Mouse (Mus musculus) gastrocnemius, adult 8-10 months (tissue): Measurements from ENCODE around the gene Pced1b. TPM values are rescaled to one million over a fixed set of nuclear protein-coding genes. Genes with fewer than 3 reads are reported as not detected.
"Not testable (repeated sequence)": the region's sequence is repeated elsewhere in the genome, so short reads cannot be mapped to it uniquely, and the experiment has no call there.

ENCODE experiments used
- DNase-seq, 2 experiments: peaks; one replicate each; pipeline ENCODE4 v3.0.0; 2022; ENCODE audit warnings: low spot score in 2 of 2
- total RNA-seq, 4 experiments: library from RNA; stranded (reverse); gene quantifications; 2 replicates each; pipeline ENCODE4 v1.2.4; 2022

Gene Pced1b
- 1 to 10 TPM in 1 of 4 experiments, under 1 TPM in 3; 0.51 to 1.6 (median 0.81) TPM for total RNA-seq

DNA sequence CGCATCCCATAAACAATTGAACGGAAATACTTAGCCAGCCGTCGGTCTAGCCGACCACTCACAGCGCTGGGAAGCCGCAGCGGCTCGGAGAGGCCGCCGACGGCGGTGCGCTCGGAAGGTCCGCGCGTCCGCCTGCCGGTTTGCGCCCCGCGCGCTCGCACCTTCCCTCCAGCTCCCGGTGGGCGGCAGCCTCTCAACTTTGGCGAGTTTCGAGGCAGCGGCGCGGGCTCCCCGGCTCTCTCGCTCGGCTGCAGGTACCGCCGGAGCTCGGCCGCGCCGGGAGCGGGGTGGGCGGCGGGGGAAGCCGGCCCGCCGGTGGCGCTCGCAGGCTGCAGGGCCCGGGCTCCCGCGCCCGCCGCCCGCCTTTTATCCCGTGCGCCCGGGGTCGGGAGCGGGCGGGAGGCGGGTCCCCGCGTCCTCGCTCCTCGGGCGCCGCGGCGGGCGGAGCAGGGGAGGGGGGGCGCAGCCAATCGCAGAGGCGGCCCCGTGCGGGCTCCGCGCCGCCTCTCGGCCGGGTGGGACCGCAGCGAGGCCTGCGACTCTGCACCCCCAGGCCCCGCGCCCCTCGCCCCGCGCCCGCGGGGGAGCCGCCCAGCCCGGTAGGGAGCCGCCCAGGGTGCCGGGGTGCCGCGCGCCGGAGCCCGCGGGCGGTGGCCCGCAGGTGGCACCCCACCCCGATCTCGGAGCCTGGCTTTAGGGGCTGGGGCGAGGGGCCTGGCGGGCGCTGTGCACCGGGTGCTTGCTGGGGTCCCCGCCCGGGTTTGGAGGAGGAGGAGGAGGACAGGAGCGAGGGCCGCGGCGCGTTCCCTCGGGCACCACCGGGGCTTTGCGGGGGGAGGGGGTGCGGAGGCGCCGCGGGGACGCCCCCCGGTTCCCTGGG lies at the start of gene Pced1b, which contains the start of gene Amigo2:
Pced1b (plus strand) TSS at position 197 of the 880 bp plus-strand sequence.
Amigo2 (minus strand) TSS at position 377 of the 880 bp plus-strand sequence.
- peak; percentile 9 to 23 for DNase-seq

DNA sequence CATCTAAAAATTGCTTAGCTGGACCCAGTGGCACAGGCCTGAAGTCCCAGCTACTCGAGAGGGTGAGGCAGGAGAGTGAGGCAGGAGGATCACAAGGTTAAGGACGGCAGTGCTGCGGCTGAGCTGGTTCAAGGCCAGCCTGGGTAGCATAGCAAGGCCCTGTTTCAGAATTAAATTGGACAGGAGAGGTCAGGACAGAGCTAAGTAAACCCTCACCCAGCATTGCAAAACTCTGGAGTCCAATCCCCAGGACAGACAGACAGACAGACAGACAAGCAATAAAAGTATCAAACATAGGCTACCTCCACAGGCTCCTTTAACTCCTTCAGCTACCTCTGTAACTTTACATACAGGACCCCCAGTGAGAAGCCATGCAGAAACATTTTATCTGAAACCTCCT lies 42.0 kb upstream of the Pced1b start:
- DNase-seq, result no peak

DNA sequence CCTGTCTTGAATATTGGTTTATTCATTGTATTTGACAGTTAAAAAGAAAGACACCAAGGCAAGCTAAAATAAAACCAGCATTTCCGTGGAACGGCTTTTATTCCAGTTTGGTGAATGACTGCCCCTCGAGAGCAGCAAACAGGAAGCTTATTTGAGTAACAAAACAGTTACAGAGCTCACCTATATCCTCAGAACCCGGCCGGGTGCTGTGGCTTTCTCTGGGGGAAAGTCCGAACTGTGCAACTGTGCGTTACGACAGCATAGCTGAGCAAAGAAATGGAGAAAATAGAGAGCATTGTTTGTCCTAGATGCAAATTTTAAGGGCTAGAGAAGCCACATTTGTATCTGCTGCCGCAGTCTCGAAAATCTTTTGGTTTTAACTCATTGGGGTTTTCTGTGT lies 41.1 kb upstream of the Pced1b start:
- no peak for DNase-seq

DNA sequence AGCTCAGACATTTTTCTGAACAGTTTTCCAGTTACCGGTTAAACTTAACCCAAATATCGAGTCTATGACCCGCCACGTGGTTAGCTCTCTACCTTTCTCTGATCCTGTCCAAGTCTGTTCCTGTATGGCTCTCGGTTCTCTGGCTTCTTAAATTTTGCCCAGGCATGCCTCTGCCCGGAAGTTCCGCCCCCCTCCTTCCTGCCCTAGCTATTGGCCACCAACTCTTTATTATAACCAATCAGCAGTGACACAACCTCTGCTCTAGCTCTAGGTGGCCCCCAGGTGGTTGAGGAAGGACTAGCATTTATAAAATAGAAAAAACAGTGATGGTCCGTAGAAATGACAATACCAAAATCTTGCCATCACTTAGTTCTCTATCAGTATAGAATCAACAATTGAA lies 40.4 kb upstream of the Pced1b start:
- DNase-seq, result no peak

DNA sequence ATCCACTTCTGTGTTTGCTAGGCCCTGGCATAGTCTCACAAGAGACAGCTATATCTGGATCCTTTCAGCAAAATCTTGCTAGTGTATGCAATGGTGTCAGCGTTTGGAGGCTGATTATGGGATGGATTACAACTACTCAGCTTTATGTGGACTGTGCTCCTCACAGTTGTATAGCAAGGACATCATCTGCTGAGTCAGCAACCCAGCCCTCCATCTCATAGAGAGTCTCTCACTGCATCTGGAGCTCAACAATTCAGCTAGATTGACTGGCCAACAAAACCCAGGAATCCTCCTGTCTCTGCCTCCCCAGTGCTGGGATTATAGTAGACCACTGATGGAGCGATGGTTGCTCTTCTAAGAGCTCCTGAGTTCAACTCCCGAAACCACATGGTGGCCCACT lies 37.2 kb upstream of the Pced1b start:
- DNase-seq, result not testable (repeated sequence)

DNA sequence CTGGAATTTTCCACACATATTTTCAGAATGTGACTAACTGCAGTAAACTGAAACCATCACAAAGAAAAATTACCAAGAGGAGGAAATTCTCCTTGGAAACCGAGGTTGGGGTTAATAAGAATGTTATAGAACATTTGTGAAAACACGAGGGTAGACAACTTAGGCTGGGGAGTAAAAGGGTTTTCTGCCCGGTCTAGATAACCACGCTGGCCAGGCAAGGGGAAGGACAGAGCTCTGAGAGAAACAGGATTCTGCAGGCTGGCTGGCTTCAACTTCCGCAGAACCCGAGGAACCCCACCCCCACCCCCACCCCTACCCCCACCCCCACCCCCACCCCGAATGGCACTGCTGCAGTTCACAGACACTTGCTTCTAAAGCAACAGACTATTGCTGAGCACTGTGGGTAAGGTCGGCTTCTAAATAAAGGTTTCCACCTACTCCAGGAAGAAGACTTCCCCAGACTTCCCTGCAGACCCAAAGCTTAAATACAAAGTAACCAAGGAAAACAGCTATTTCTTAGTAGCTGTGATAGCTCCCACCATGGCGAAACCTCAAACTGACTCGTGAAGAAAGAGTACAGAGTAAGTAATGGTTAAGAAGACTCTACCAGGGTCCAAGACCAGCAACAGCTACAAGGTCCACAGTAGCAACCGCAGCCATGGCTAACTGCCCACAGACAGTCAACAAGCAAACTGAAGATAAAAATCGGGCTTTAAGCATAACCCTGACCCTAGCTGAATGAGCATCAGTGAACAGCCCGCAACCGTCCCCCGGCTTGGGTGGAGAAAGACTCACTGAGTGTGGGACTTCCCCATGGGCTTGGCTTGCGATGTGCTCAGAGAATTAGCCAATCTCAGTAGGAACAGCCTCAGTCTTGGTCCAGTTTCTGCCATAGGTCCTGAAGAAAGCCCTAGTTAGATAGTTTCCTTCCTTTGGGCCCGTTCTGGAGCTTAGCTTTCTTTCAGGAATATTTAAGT lies 34.1 kb upstream of the Pced1b start:
- DNase-seq, result no peak

DNA sequence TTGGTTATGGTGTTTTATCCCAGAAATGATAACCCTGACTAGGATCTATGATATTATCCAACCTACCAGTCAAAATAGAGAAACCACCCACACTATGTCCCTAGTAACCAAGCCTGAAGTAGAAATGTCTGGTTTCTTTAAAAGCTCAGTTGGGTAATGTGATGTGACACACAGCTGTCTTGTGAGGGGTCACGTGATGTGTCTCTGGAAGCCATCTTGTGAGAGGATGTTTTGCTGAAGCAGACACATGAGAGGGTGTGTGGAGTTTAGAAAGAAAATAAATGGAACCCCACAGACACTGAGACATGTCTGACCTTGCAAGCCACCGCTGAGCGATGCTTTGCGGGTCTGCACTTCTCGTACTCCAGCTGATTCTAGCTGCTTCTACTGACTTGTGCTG lies 30.1 kb upstream of the Pced1b start:
- DNase-seq, result no peak

DNA sequence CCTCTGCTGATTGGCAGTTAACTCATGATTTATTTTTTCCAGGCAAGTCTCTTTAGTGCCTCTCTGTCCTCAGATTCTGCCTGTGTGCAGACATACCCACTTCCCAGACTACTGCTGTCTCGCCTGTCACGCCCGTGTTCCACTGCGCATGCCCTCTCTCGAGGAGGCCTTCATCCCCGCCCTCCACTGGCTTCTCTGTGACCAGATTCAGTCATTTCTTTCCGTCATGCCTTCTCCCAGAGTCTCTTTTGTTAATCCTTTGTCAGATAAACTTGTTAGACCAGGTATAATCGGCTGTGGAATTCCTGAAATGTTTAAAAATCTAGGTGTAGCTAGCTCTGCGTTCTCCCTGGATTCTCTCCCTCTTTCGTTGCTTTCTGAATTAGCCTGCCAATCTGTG lies 23.5 kb upstream of the Pced1b start:
- DNase-seq, result no peak

DNA sequence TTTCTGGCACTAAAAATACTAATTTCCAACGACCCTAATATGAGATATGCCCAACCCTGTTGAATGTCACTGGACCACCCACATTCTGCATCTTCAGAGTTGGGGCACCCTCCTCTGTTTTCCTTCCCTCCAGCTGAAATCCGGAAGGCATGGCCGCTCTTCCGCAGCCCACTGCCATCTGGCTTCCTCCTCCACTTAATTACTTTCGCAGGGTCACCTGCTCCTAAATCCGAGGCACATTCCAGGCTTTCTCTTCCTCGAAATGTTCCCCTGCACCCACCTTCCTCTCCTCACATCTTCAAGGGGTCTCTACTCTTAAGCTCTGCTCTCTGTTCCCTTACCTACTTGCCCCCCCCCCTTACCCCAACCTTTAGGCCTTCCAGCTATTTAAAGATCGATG lies 22.9 kb upstream of the Pced1b start:
- DNase-seq, result no peak

DNA sequence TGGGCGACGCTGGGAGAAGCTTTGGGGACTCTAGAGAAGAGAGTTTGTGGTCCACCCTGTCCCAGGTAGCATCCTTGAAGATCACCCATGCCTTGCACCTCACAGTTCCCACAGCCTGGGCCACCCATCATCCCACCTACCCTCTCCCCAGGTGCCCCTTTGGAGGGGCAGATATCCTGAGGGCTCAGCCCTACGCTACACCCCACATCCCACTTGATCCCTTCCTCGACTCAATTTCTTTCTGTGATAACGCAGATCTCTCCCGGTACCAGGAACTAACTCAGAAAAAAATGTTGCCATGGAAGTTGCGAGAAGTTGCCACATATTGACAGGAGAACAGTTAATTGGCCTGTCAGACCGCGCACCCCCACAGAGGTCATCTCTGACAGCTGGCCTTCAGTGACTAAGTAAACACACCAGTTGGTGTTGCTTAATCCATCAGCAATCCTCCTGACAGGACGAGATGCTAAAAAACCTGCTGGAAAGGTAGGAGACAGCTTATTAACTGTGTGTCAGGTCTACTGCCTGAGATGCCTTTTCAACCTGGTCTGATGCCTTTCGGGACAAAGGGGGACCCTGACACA lies 17.3 kb upstream of the Pced1b start:
- no peak for DNase-seq

DNA sequence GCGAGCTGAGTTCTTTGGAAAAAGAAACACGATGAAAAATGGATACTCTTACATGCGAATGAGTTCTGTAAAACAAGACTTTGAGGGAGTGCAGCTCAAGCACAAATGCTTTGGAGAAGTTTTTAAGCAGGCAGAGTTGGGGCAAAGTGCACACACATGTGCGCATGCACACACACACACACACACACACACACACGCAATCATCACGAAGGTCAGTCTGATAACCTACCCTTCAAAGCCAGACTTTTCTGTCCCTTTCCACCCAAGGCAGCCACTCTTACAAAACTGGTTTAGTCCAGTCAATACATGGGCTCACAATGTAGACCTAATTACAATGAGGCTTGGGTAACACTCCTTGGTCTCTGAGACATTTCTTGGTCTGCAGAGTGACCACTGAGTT lies 12.8 kb upstream of the Pced1b start:
- DNase-seq, result no peak

DNA sequence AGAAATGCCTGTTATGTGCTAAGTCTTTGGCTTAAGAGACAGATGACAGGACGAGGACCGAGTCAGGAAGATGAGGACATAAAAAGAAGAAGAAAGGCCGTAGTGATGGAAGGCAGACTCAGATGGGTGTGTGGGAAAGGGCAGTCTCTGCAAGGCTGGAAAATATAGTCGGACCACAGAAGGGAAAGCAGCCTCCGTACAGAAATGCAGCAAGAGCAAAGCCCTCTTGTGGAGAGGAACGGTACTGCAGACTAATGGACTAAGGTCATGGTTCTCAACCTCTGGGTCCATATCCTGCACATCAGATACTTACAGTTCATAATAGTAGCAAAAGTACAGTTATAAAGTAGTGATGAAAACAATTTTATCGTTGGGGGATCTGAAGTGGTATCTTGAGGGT lies 11.7 kb upstream of the Pced1b start:
- peak; percentile 12 to 31 for DNase-seq

DNA sequence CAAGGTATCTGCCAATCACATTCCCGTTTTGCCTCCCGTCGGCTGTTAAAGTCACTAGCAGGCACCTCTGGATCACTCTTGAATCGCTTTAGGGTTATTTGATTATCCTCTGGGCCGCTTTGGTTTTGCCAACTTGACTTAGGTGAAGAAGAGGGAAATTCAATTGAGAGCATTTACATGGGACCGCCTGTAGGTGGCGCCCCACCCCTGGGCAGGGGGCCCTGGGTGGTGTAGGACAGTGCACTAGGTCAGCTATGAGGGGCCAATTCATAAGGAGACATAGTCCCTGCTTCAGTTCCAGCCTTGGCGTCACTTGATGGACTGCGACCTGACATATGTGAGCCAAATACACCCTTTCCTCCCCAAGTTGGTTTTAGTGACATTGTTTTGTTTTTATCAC lies 10.0 kb upstream of the Pced1b start:
- DNase-seq, result no peak

DNA sequence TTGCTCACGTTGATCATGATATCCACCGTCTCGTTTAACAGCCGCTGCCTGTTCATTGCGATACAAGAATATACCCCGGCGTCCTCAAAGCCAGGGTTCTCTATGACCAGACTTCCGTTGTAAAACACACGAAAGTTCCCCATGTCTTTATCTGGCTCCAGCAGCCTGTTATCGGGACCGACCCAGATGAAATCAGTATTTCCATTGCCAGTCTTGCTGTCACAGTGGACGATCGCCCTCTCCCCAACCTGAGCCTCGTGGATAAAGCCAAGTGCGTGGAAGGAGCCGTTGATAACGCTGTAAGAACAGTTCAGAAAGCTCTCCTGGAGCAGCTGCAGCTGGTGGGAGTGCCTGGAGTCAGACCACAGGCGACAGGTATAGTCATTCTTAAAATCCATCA lies 1.5 kb upstream of the Pced1b start:
- DNase-seq, result no peak

DNA sequence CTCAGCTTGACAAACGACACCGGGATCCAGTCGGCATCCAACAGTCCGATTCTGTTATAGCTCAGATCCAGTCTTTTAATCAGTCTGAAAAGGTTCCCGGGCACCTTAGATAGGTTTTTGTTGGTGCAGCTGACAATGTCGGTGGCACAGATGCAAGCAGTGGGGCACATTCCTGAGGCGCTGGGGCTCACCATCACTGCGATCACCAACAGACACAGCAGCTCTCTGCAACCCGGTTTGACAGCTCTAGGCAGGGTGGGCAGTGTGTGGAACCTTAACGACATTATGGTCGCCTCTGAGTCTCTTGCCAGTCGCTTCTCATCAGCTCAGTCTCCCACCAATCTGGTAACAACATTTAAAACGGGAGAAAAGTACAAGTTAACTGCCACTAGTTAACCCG lies 651 bp upstream of the Pced1b start:
- no peak for DNase-seq

DNA sequence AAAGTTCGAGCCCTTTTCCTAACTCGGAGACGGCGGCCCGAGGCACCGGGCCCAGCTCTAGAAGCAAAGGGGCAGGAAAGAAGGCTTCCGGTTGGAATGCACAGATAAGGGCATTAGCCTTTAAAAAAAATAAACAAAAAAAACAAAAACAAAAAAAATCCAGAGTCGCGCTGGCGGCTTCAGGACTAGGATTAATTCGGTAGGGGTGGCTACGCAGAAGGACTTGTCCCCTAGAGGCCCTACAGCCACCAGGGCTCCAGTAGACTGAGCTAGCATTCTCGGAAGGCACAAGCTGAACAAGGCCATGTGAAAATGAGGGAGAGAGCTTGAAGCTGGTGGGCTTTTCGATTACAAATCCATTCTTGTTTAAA lies 869 bp downstream of the Pced1b start:
- DNase-seq, result no peak

DNA sequence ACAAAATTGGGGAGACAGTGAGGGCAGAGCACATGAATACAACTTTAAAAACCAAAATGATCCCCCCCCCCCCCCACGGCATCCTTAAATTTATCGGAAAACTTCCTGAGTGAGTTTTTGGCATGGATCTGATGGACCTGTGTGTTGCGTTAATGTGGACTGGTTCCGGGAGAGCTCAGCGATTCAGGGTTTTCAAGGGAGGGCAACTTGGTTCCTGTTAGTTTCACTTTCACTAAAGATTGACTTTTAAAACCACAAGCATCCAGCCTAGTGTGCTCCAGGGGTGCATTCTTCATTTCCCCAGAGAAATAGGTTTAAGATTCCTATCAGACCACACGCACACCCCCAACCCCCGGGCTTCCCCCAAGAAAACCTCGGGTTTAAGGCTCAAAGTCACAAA lies 1.4 kb downstream of the Pced1b start:
- no peak for DNase-seq

DNA sequence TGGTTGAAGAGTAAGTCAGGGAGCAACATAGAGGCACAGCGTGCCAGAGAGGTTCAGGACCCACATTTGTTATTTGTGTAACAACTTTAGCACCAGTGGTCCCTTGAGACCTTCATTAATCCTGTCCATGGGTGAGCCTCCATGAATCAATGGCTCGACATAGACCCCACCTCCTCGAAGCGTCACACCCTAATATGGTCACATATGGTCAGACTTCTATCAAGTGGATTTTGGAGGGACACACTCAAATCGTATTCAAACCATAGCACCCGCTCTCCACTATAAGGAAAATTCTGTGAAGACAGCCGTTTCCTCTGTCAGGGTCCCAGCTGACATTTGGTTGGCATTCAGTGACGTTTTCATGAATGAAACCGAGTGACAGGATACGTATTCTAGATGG lies 2.4 kb downstream of the Pced1b start:
- no peak for DNase-seq

DNA sequence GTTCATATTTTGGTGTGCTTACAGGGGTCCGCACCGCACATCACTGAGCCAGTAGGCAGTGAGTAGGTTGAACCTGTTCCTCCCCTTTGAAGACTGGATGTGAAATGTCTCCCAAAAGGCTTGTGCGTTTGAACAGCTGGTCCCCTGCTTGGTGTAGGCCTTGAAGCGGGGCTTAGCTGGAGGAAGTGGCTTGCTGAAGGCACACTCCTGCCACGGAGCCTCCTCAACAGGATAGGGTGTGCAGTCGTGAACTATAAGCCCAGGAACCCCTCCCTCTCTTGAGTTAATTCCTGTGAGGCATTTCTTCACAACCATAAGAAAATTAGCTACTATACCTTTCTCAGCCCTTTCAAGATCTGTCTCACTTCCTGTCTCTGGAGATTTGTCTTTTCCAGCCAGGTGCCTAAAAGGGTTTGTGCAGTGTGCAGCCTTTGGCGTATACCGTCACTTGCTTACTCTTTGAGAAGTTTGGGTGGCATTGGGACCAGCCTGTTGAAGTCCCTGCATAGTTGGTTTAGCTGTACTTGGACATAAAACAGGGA lies 5.7 kb downstream of the Pced1b start:
- DNase-seq, result no peak

DNA sequence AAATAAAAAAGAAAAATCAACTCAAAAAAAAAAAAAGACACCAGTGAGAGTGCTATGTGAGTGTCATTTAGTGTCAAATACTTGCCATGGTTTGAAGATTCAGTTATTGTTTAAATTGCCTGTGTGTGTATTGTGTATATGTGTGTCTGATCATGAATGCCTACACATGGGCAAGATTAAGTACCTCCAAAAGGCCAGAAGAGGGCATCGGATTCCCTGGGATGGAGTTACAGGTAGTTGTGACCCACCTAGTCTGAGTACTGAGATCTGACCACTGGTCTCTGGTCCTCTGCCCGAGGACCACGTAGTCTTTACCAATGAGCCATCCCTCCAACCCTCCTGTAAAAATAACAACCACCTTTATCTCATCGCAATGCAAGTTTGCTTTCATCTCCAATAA lies 7.5 kb downstream of the Pced1b start:
- no peak for DNase-seq

DNA sequence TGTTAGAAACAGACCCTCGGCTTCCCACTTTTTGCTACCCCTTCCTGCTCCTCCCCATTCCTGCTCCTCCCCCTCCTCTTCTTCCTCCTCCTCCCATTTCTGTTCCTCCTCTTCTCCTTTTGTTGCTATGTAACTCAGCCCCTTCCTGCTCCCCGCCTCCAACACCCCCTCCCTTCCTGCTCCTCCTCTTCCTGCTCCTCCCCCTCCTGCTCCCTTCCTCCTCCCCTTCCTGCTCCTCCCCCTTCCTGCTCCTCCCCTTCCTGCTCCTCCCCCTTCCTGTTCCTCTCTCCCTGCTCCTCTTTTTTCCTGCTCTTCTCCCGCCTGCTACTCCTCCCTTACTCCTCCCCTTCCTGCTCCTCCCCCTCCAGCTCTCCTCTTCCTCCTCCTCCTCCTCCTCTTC lies 8.9 kb downstream of the Pced1b start:
- DNase-seq, result no peak

DNA sequence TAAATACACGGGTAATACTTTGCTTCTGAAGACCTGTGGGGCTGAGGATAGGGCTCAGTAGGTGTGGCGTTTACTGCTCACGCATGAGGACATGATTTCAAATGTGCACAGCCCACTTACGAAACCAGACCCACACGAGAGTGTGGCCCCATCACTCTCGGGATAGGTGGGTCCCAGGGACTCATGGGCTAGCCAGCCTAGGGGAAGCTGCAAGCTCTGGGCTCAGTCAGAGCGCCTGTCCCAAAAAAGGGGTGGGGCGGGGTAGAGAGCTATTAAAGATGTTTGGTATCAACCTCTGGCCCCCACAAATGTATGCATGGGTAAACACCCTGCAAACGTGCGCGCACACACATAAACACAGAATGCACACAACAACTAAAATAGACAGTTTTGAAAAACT lies 9.5 kb downstream of the Pced1b start:
- DNase-seq, result no peak
